Mouse (Mus musculus) ES-Bruce4 (cell line): ENCODE data around the gene Ppp1r2.

Experiments used
- CTCF ChIP-seq: IDR thresholded peaks from one replicate; pipeline ENCODE4 v1.8.1; 2011; ENCODE audit warnings: low read depth, low read length
- EP300 ChIP-seq: IDR thresholded peaks from 2 replicates; pipeline ENCODE4 v1.6.1; 2011; ENCODE audit warnings: low read depth, low read length; ENCODE audit not compliant: insufficient read depth
- POLR2A ChIP-seq: IDR thresholded peaks from one replicate; pipeline ENCODE4 v1.8.1; 2011; ENCODE audit warnings: low read length; ENCODE audit not compliant: insufficient read depth

- no peak for TF ChIP-seq POLR2A
- no peak for TF ChIP-seq CTCF
- TF ChIP-seq EP300, result no peak
These were observed 11.9 kb upstream of the Ppp1r2 start for GRCm38 (mm10) chr16:31286801-31287488.
